Mouse (Mus musculus) G1E (cell line): ENCODE data around the gene Mns1. TPM values are rescaled to one million over a fixed set of nuclear protein-coding genes. Genes with fewer than 3 reads are reported as not detected.

Experiments
- ATAC-seq: 2 replicates; pipeline ENCODE4 v1.8.0; 2016; ENCODE audit warnings: mild to moderate bottlenecking; ENCODE audit not compliant: insufficient number of reproducible peaks, poor library complexity, low FRiP score, severe bottlenecking; ENCODE audit errors: extremely low read depth
- DNase-seq: peaks from one replicate; pipeline ENCODE4 v3.0.0; 2012; ENCODE audit warnings: low spot score
- H3K27me3 ChIP-seq: 2 replicates; pipeline ENCODE4 v1.6.1; 2012; ENCODE audit warnings: mild to moderate bottlenecking, low read length, inconsistent platforms; ENCODE audit not compliant: insufficient read depth
- H3K36me3 ChIP-seq: replicated peaks from 2 replicates; pipeline ENCODE3; 2012; ENCODE audit warnings: mild to moderate bottlenecking, inconsistent platforms
- H3K4me1 ChIP-seq: 2 replicates; pipeline ENCODE4 v1.6.1; 2012; ENCODE audit warnings: low read depth, low read length, inconsistent platforms, mixed read lengths; ENCODE audit not compliant: insufficient read depth
- H3K4me3 ChIP-seq: 2 replicates; pipeline ENCODE4 v1.5.1; 2012; ENCODE audit warnings: low read depth, mild to moderate bottlenecking, inconsistent platforms, low read length, moderate library complexity, mixed read lengths
- H3K9me3 ChIP-seq: replicated peaks from 2 replicates; pipeline ENCODE4 v1.6.1; 2012; ENCODE audit warnings: inconsistent platforms
- CTCF ChIP-seq: IDR thresholded peaks from 2 replicates; pipeline ENCODE4 v1.5.1; 2012; ENCODE audit warnings: low read depth, low read length, inconsistent platforms, mixed read lengths
- GATA1 ChIP-seq: IDR thresholded peaks from 2 replicates; pipeline ENCODE4 v1.6.1; 2012; ENCODE audit warnings: borderline replicate concordance, low read length, inconsistent platforms, mixed read lengths
- GATA2 ChIP-seq: IDR thresholded peaks from 2 replicates; pipeline ENCODE4 v1.6.1; 2012; ENCODE audit warnings: low read depth, low read length, inconsistent platforms, borderline replicate concordance
- POLR2AphosphoS5 ChIP-seq: IDR thresholded peaks from 2 replicates; pipeline ENCODE4 v1.6.1; 2012; ENCODE audit warnings: low read depth, low read length, inconsistent platforms; ENCODE audit not compliant: insufficient replicate concordance
- TAL1 ChIP-seq: conservative IDR thresholded peaks from 2 replicates; pipeline ENCODE4 v1.6.1; 2012; ENCODE audit warnings: low read depth, low read length, inconsistent platforms, mixed read lengths
- polyA plus RNA-seq: library from polyadenylated mRNA; stranded (reverse); fragments of >175 nt; gene quantifications from 2 replicates; pipeline ENCODE4 v1.2.3, GENCODE M21; 2012
- total RNA-seq, 2 experiments: library from RNA; stranded (forward) in 1 of 2; stranded (reverse) in 1 of 2; fragments of 200-1000 nt in 1 of 2; fragments of >200 nt in 1 of 2; fragmentation: Nextera tagmentation in 1 of 2; gene quantifications; 2 replicates each; pipeline ENCODE4 v1.2.3; 2014 to 2017

The Mns1 gene
- total RNA-seq (2014; fragmentation: Nextera tagmentation): 138 and 151 TPM in 2 replicates
- total RNA-seq (2017): 219 and 357 TPM in 2 replicates
- polyA plus RNA-seq: 24.4 and 33.2 TPM in 2 replicates

- peaks cover 62% of the 10 kb centered on the region for H3K4me1 ChIP-seq
Measured at GRCm38 (mm10) chr9:72437822-72438701, at the start of gene Mns1. Mns1 (plus strand) TSS chr9:72438011.

DNA sequence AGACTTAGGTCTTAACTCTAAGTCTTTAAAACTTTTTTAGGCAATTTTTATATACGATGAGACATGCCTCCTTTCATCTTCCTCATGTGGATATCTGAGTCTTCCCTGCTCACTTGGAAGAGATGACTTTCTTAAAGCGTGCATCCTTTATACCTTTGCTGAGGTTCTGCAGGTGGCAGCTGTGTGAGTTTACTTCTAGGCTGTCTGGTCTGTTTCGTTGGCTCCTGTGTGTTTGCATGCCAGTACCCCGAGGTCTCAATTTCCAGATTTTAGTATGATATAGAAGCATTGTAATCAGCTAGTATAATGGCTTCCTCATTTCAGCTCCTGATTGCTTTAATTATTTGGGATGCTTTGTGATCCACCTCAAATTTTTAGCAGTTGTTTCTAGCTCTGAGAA lies 48.9 kb upstream of the Mns1 start:
- no peaks in the 10 kb centered on the region for H3K9me3 ChIP-seq
- H3K36me3 ChIP-seq: no peaks in the 10 kb centered on the region
- TF ChIP-seq TAL1 (no peak), GATA2 (no peak), POLR2AphosphoS5 (no peak), GATA1 (no peak), CTCF (no peak)
- peaks cover 6% of the 10 kb centered on the region for H3K4me1 ChIP-seq
- ATAC-seq: no peak
- no peak overlapping the region for H3K4me3 ChIP-seq
- DNase-seq: no peak
- peaks cover 27% of the 10 kb centered on the region for H3K27me3 ChIP-seq

More at GRCm38 (mm10) chr9:72437822-72438701, at the start of gene Mns1:
- H3K36me3 ChIP-seq: peaks cover 11% of the 10 kb centered on the region
- no peak for TF ChIP-seq TAL1
- no peak for TF ChIP-seq GATA1
- no peak for TF ChIP-seq GATA2
- TF ChIP-seq POLR2AphosphoS5: no peak
- TF ChIP-seq CTCF: no peak
- DNase-seq: peak; percentile 87
- no peaks in the 10 kb centered on the region for H3K9me3 ChIP-seq
- no peaks in the 10 kb centered on the region for H3K27me3 ChIP-seq
- H3K4me3 ChIP-seq: peak within 1 kb of the TSS; percentile 73
- ATAC-seq: peak; percentile 86

DNA sequence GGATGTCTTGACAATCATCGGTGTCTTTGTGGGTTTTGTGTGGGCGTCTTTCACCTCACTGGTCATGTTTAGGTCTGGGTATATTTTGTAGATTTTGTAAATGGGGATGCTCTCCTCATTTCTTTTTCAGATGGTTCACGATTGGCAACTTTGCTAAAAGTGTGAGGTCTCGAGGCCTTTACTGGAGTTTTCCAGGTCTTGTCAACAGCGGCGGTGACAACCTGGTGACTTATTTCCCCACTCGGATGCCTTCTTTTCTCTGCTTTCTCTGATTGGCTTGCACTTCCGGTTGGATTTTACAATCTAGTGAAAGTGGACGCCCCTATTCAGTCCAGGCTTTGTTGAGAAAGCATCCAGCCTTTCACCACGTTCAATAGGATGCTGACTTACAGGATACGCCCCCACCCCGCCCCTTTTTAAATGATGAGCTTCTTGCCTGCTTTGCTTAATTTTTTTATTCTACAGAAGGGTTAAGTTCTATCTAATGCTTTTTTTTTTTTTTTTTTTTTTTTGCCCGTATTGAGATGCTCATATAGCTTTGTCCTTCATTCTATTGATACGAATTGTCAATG lies 48.3 kb upstream of the Mns1 start:
- no peaks in the 10 kb centered on the region for H3K36me3 ChIP-seq
- DNase-seq: no peak
- H3K4me3 ChIP-seq: no peak overlapping the region
- H3K27me3 ChIP-seq: peaks cover 27% of the 10 kb centered on the region
- no peaks in the 10 kb centered on the region for H3K9me3 ChIP-seq
- ATAC-seq: no peak
- TF ChIP-seq POLR2AphosphoS5: no peak
- TF ChIP-seq TAL1: no peak
- no peak for TF ChIP-seq GATA2
- TF ChIP-seq GATA1: no peak
- H3K4me1 ChIP-seq: peaks cover 6% of the 10 kb centered on the region

DNA sequence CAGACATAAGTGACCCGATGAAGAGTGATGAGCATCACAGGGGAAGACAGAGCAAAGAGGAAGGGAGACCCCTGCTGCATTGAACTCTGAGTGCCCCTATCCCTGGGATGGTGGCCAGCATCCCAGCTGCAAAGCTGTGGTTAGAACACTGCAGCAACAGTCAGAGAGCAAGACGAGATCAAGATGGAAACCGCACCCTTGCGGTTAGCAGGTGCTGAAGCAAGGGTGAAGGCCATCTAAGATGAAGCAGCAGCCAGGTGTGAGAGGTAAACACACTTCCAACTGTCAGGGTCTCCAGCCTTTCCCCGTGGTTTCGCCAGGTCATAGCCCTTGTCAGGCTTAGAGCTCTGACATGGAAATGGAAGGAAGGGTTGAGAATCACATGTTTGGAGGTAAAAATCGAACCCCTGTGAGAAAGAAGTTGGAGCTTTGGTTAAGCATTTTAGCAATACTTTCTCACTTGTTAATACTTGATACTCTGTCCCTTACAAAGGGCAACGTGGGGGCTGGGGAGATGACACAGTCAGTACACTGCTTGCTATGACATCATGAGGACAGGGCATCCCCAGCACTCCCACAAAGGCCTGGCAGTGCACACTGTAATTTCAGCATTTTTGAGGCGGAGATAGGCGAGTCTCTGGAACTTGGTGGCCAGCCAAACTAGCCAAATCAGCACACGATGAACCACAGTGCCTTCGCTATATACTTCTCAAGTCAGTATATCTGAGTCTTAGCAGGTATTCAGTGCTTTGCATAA lies 47.3 kb upstream of the Mns1 start:
- ATAC-seq: no peak
- DNase-seq: no peak

DNA sequence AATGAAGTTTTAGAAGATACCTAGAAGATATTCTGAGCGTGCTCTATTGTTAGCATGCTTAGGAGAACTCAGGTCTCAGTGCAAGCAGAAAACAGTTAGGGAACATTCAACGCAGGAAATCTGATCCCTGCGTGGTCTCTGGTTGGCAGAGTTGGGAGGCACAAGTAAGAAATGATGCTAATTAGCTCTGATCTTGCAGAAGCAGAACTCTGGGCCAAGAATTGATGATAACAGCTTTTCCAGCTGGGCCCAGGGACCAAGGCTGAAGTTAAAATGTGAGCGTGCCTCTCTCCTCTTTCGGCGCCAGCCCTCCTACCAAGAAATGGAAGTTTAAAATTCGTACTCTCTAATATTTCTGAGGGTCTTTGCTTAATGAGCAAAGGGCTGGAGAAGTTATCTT lies 45.1 kb upstream of the Mns1 start:
- Histone ChIP-seq H3K36me3 (no peaks in the 10 kb centered on the region), H3K9me3 (no peaks in the 10 kb centered on the region), H3K4me3 (no peak overlapping the region), H3K4me1 (peaks cover 15% of the 10 kb centered on the region), H3K27me3 (peaks cover 24% of the 10 kb centered on the region)
- no peak for DNase-seq
- no peak for TF ChIP-seq TAL1
- TF ChIP-seq CTCF: no peak
- TF ChIP-seq POLR2AphosphoS5: no peak
- no peak for TF ChIP-seq GATA2
- no peak for TF ChIP-seq GATA1
- ATAC-seq: no peak

More for the DNA sequence above, 47.3 kb upstream of the Mns1 start:
- H3K36me3 ChIP-seq: no peaks in the 10 kb centered on the region
- H3K9me3 ChIP-seq: no peaks in the 10 kb centered on the region
- TF ChIP-seq CTCF (no peak), TAL1 (no peak), GATA1 (no peak), POLR2AphosphoS5 (no peak), GATA2 (no peak)
- peaks cover 6% of the 10 kb centered on the region for H3K4me1 ChIP-seq
- no peak overlapping the region for H3K4me3 ChIP-seq
- peaks cover 24% of the 10 kb centered on the region for H3K27me3 ChIP-seq

DNA sequence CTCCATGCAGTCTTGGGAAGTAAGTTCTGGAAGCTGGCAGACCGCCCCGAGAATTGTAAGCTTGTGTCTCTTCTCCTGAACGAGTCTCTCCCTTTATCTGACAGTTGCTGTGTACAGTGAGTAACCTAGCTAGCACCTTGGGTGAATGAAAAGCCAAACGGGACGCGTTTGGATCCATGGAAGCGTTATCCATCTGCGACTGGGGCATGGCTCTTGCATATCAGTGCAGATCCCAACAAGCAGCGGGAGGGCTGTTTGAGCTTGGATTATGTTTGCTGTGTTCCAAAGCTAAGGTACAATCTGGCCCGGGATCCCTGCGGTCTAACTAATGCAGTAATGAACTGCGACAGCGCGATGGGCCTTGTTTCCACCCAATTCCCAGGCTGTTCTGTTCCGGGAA lies 44.6 kb upstream of the Mns1 start:
- H3K27me3 ChIP-seq: peaks cover 24% of the 10 kb centered on the region
- no peaks in the 10 kb centered on the region for H3K36me3 ChIP-seq
- peaks cover 17% of the 10 kb centered on the region for H3K4me1 ChIP-seq
- TF ChIP-seq GATA2 (no peak), POLR2AphosphoS5 (no peak), TAL1 (no peak), CTCF (no peak)
- no peak overlapping the region for H3K4me3 ChIP-seq
- ATAC-seq: no peak
- H3K9me3 ChIP-seq: no peaks in the 10 kb centered on the region
- no peak for DNase-seq
